Mouse (Mus musculus): ENCODE results near the gene Nudt9.
A peak's percentile ranks its signal among the peaks of the same experiment; 100 is the strongest.
"Not testable (repeated sequence)": the region's sequence is repeated elsewhere in the genome, so short reads cannot be mapped to it uniquely, and the experiment has no call there.

Nudt9 gene

GRCm38 (mm10) chr5:104046256-104047199 lies at the start of gene Nudt9:
Gene Nudt9, plus strand, starts transcription at chr5:104046306.
- peak; percentile 95 to 98 for DNase-seq

DNA sequence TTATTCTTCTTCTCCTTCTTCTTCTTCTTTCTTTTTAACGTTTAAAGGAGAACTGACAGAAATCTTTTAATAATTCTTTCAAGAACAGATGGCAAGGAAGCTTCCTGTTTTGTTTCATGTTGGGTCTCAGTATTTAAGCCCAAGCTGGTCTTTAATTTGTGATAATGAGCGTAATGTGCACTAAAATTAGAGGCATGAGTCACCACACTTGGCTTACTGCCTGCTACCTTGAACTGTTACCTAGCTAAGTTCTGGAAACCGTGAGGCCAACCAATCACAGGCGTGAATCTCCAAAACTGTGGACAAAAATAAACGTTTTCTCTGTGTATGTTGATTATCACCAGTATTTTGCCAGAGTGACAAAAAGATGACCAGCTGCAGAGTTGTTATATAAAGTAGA lies 47.4 kb upstream of the Nudt9 start:
- DNase-seq, result no peak

DNA sequence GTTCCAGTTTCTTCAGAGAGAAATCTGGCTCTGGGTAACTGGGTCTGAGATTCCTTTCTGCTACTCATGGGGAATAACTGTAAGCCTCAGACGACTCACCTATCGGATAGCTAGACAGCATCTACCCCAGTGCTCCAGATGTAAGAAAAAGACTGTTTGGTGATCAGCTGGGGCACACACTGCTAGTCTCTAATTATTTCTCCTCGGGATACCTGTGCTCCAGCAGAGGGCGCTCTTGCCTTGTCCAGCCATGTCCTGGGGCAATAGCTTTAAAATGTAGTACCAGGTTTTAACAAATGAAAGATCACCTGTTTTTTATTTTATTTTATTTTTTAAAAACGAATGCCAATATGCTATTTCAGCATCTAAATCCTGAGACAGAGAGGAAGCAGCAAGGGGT lies 46.4 kb upstream of the Nudt9 start:
- peak; percentile 76 to 78 for DNase-seq

DNA sequence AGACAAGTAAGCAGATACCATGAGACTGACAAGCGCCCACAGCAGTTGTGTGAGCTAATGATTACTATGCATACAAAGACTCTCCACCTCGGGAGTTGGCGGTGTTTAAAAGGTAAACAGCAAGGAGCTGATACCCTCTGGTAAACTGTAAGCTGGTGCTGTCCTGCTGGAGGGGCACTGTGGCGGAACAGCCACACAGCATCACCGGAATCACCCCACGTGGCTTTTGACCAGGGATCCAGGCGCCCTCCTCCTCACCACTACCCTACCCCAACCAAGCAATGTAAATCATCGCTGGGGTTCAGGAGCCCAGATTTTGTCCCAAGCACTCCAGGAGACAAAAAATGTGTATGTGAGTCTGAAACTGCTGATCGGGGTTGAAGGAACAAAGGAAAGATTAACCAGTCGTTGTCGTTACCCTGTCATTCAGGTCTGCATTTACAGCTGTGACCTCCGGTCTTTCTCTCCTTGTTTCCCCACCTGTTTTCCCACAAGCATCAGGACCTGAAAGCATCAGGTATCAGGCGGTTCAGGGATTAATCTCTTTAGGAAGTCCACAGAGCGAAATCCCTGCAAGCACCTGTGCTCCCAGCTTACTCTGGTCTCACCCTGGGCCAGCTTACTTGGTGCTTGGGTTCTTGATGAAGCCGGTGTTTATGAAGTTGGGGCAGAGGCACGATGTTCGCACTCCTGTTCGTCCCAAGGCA lies 43.4 kb upstream of the Nudt9 start:
- no peak for DNase-seq

DNA sequence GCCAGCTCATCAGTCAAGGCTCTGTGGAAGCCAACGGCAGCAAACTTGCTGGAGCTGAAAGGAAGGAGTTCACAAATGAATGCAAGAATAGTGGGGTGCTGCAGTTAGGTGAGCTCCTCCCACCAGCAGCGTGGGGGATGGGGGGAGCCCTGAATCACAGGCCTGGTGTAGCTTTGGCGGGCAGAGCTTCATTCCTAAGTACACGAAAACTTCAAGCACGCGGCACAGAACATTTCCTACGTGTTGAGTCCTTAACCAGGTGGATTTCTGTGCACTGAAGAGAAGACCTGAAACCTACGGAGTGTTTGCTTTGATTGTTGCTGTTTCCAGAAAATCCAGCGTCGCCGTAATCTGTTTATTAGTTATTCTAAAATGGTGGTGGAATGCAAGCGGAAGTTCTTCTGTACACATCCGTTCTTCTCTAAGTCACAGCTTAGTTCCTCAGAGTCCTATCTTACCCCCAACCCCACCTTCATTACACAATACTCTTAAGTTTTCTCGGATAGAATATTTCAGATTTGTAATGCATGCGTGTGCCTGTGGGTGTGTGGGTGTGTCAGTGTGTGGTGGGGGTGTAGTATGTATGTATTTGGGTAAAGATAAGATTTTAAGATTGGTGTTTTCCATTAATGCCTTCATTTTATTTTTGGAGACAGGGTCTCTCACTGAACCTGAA lies 42.7 kb upstream of the Nudt9 start:
- no peak for DNase-seq

DNA sequence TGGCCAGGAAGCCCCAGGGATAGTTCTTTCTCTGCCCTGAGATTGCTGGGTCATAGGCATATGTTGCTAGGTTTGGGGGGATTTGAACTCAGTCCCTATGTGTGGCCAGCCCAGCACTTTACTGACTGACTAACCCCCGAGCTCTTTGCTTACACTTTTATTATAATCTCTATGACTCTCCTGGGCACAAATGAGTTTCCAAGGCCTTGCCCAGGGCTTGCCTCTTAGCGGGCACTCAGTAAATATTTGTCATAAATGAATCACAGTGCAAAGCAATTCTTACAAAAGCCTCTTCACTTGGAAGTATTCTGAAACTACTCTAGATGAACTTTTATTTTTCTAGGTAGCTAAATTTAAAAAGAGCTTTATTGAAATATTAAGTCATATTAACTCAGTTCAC lies 42.2 kb upstream of the Nudt9 start:
- DNase-seq, result no peak

GRCm38 (mm10) chr5:104006811-104007210 lies 39.3 kb upstream of the Nudt9 start:
- DNase-seq, result no peak

GRCm38 (mm10) chr5:104007801-104008200 lies 38.3 kb upstream of the Nudt9 start:
- peak; percentile 64 to 82 for DNase-seq

DNA sequence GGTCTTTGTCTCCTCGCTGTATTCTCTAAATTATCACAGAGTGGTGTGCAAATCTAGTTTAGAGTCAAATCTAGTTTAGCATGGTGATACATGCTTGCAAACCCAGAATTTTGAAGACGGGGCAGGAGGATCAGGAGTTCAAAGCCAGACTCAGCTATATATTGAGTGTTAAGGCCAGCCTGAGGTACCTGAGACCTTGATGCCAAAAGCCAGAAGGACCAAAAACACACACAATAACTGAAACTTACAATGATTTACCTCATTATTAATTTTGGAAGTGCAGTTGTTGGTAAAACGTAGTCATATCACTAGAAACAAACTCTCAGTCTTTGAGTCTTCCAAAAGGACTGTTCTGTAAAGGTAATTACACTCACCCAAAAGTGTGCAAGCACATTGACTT lies 36.7 kb upstream of the Nudt9 start:
- DNase-seq, result no peak

DNA sequence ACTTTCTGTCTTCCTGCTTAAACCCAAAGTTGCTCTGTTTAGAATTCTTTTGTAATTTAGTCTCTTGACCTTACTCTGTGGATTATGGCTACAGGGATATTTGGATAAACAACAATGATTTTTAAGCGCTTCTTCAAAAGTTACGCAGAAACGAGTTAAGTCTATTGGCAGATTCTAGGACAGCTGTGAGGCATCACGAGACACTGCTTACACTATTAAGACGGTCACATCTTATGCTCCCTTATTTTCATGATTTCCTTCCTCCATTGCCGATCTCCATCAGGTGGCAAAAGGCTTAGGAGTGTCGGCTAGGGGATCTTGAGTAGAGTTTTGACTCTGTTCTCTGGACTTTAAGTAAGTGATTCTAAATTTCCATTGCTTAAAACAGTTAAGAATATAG lies 35.8 kb upstream of the Nudt9 start:
- DNase-seq, result no peak

DNA sequence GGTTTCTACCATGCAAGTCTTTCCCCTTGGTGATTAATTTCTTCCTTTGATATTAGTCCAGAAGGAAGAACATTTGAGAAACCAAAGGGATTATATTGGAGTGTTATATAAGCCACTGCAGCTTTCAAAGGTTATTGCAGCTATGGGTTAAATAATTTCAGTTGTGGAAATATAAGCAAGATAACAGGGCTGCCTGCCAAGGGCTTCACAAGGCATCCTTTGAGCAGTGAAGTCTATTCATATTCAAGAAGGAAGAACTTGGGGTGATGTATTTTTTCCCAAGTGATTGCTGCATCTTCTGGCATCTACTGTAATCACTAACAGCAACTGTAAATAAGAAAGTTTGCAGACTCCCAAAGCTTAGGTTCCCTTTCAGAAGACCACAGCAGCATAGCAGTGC lies 34.7 kb upstream of the Nudt9 start:
- DNase-seq, result no peak

DNA sequence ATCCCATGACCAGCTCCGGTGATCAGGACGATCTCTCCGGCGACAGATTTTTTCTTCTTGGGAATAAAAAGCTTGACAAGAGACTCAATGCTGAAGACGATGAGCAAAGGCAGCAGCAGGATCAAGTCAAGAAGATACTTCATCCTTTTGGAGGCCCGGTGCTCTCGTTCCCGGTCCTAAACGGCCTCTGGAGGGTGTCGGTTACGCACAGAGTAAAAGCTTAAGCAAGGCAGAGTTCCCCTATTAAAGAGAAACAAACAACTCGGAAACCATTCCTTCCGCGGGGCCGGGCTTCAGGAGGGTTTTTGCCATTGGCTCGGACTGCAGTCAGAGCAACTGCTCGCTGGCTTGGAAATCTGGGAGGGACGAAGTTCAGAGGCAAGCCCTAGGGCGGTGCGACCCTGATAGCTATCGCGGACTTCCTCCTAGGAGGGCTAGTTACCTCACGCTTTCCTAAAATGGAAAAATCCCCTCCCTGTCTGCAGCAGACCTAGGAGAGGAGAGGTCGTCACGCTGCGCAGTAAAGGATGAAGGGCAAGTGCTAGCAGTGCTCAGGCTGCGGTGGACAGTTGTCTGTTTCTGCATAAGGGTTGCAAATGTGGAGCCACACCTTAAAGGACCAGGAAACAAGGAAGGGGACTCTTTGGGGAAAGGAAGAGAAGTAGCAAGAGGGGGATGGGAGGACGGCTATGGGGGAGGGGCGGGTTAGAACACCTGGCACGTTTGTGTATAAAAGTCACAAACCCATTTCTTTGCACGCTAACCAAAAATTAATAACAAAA lies 24.3 kb upstream of the Nudt9 start, which contains the start of gene Hsd17b11:
Gene Hsd17b11, minus strand, starts transcription at position 323 of the 782 bp plus-strand sequence.
- peak; percentile 62 to 63 for DNase-seq

DNA sequence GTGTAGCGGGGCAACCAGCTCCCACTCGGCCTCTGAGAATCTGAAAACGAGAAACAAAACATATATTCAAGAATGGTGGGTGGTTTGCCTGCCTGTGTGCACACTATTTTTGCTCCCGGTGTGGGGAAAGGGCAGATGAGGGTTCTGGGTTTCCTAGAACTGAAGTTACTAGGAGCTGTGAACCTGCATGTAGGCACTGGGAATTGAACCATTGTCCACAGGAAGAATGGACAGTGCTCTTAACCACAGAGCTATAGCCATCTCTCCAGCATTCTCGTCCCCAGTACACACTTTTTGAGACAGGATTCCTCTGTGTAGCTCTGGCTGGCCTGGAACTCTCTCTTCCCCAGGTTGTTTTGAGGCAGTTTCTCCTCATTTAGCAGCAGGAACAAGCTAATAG lies 23.5 kb upstream of the Nudt9 start:
- DNase-seq, result no peak

GRCm38 (mm10) chr5:104023289-104024020 lies 22.7 kb upstream of the Nudt9 start:
- DNase-seq, result no peak

DNA sequence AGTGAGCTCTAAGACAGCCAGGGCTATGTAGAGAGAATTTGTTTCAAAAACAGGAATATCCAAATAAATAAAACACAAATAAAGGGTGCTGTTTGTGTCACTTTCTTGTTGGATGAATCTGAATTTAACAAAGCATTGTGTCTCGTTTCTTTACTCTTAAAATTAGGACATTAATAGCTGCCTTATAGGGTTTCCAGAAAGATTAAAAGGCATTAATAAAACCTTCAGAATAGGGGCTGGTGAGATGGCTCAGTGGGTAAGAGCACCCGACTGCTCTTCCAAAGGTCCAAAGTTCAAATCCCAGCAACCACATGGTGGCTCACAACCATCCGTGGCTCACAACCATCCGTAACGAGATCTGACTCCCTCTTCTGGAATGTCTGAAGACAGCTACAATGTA lies 21.9 kb upstream of the Nudt9 start:
- not testable (repeated sequence) for DNase-seq

DNA sequence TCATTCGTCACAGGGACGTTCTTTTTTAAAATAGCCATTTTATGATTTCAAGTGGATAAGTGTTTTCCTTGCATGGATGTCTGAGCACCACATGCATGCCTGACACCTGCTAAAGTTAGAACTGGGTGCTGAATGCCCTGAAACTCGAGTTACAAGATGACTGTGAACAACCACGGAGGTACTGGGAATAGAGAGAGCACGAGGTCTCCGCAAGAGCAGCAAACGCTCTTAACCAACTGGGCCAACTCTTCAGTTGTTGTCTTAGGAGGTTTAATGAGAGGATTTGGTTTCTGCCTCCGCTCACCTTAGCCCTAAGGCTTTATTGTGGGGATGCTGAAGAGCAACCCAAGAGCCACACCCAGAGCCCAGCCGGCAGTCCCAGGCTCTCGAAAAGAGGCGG lies 21.3 kb upstream of the Nudt9 start:
- no peak for DNase-seq

GRCm38 (mm10) chr5:104025245-104025854 lies 20.8 kb upstream of the Nudt9 start:
- no peak for DNase-seq

- no peak for DNase-seq
Observed at GRCm38 (mm10) chr5:104032434-104033097, 13.5 kb upstream of the Nudt9 start.

DNA sequence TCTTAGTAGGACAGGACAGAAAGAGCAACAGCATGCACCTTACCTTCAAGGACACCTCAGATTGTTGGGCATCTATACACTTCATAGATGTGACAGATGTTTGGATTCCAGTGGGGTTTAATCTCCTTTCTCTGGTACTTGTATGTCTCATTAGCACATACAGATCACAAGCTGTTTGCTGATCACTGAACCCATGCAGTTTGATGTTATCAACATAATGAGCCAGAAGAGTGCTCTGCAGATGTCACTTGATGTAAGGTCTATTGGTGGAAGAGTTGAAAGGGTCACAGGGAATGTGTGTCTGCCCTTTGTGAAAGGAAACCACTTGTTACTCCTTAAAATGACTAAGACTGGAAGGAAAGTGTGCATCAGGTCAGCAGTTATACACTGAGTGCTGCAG lies 11.0 kb upstream of the Nudt9 start:
- no peak for DNase-seq

DNA sequence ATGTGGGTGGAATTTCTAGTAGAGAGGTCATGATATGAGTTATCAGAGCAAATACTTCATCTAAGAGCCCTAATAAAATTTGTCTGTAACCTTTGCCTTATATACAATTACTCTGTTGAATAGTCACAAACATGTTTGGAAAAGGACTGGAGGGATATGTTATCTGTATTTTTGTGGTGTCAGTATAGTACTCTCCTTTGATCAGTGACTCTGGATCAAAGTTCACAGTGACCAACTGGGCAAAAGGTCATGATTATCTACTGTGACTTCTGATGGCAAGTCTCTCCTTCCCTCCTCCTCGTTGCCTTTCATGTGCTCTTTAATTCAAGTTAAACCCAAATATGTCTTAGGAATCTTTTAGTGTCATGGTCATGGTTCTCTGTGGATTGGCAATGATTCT lies 10.3 kb upstream of the Nudt9 start:
- no peak for DNase-seq

- no peak for DNase-seq
Observed at GRCm38 (mm10) chr5:104036686-104037085, 9.4 kb upstream of the Nudt9 start.

Data from thymus, postnatal 36 days (tissue).